Mouse (Mus musculus): ENCODE data around the gene Akr1c14.

DNA sequence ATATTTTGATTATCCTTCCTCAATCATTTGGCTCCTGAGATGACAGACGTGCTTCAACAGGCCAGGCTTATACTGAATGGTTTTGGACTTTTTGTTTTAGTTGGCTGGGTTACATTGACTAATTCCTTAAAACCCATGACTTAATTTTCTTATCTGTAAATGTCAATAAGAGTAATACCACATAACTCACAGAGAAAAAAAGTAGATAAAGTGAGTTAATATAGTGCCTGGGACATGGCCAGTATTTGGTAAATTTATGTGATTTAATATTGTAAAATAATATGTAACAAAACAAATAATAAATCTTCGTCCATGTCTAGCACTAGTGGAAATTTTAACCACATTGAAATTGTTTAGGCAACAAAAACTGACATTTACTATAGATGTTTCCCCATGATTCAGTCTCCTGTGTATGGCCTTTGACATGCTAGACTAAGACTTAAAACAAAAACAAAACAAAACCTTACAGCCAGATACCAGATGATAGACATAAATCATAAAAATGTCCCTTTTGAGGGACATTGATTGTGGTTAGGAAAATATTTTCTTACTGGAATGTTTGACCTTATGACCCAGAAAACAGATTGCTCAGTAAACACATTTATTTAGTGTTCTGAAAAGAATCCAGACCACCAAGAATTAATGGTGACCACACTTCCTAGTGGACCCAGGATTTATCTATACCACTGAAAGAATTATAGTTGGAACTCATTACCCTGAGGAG is 70.5 kb downstream of the Akr1c14 start:
- TF ChIP-seq CTCF (IDR thresholded peaks at IDR 0.05; ENCODE audit: extremely low read depth, insufficient read depth, insufficient read length, insufficient replicate concordance), result no peak
- no peak for TF ChIP-seq POLR2A (IDR thresholded peaks at IDR 0.05; ENCODE audit: low read depth, low read length)
